Mouse (Mus musculus): ENCODE results near the gene Slc25a5. TPM values are rescaled to one million over a fixed set of nuclear protein-coding genes. Genes with fewer than 3 reads are reported as not detected.

The Slc25a5 gene
- polyA plus RNA-seq, 1 experiment from 2014 or later = 1,080 TPM

DNA sequence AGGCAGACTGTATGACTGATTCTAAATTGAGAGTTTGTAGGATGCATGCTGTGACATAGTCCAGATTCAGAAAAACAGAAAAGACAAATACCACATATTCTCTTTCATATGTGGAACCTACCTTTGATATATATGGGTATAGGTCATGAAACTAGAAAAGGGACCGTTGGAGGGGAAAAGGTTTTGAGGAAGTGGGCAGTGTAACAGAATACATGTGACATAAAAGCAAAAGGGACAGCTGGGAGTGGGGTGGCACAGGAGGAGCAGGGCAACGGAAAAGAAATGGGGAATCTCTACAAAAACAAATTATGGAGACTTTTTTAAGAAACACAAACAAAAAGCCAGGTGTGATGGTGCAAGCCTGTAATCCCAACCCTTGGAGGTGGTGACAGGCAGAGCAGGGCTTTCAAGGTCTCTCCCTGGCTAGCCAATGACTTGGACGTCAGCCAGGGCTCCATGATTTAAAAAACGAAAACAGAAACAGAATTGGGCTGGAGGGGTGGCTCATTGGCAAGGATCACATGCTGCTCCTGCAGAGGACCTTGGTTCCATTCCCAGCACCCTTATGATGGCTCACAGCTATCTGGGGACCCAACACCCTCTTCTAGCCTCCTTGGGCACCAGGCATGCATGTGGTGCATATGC, 48.0 kb downstream of the Slc25a5 start:
- WGBS = 45% methylated on average over 4 of the region's 4 CpGs
- H3K9me3 ChIP-seq (replicated peaks) = no peaks in the 10 kb centered on the region
- no peak overlapping the region for H3K9ac ChIP-seq
- H3K36me3 ChIP-seq = no peaks in the 10 kb centered on the region
- H3K27me3 ChIP-seq = no peaks in the 10 kb centered on the region
- H3K27ac ChIP-seq = no peak overlapping the region
- H3K4me3 ChIP-seq = no peak overlapping the region
- no peak for ATAC-seq (replicated peaks; ENCODE audit: insufficient number of reproducible peaks, insufficient read depth, low FRiP score, low read depth)
- H3K4me1 ChIP-seq (replicated peaks) = no peaks in the 10 kb centered on the region
- H3K4me2 ChIP-seq = no peak overlapping the region

- no peak for ATAC-seq (replicated peaks; ENCODE audit: insufficient number of reproducible peaks, insufficient read depth, low FRiP score, low read depth)
- WGBS = 73% methylated on average over 1 of the region's 1 CpGs
- Histone ChIP-seq H3K27ac (no peak overlapping the region), H3K4me3 (no peak overlapping the region), H3K9ac (no peak overlapping the region), H3K36me3 (no peaks in the 10 kb centered on the region), H3K27me3 (no peaks in the 10 kb centered on the region), H3K9me3 (replicated peaks) (no peaks in the 10 kb centered on the region), H3K4me2 (no peak overlapping the region), H3K4me1 (replicated peaks) (no peaks in the 10 kb centered on the region)
Measured at GRCm38 (mm10) chrX:36847152-36847551, 51.7 kb downstream of the Slc25a5 start.

Other genes starting within 250 kb of the Slc25a5 start
- 112 and 135 TPM in 2 replicates for gene Pgrmc1, start 197.4 kb upstream of the Slc25a5 start, polyA plus RNA-seq (2015; fragmentation: Nextera tagmentation; extraction: Ambion mirVana)
- 1.8 TPM in 2 replicates for gene Akap17b, start 150.3 kb upstream of the Slc25a5 start, polyA plus RNA-seq (2015; fragmentation: Nextera tagmentation; extraction: Ambion mirVana)
- gene Slc25a43, start 52.0 kb upstream of the Slc25a5 start, polyA plus RNA-seq (2015; fragmentation: Nextera tagmentation; extraction: Ambion mirVana) = 3.4 and 3.5 TPM in 2 replicates
- 115 and 130 TPM in 2 replicates for gene Ube2a, start 78.2 kb downstream of the Slc25a5 start, polyA plus RNA-seq (2015; fragmentation: Nextera tagmentation; extraction: Ambion mirVana)
- gene C330007P06Rik, start 78.5 kb downstream of the Slc25a5 start, polyA plus RNA-seq (2015; fragmentation: Nextera tagmentation; extraction: Ambion mirVana) = 16.6 and 19.0 TPM in 2 replicates
- gene Nkrf, start 107.2 kb downstream of the Slc25a5 start, polyA plus RNA-seq (2015; fragmentation: Nextera tagmentation; extraction: Ambion mirVana) = 0.55 and 0.60 TPM in 2 replicates
- gene Sept6, start 196.1 kb downstream of the Slc25a5 start, polyA plus RNA-seq (2015; fragmentation: Nextera tagmentation; extraction: Ambion mirVana) = 46.1 and 49.2 TPM in 2 replicates

Data from heart, embryonic 15.5 days (tissue).